Mouse (Mus musculus): Measurements from ENCODE around the gene Nmi. TPM values are rescaled to one million over a fixed set of nuclear protein-coding genes. Genes with fewer than 3 reads are reported as not detected.

Nmi gene
- total RNA-seq, 2 experiments from 2014 or later = 5.8 to 6.3 TPM

Other genes with a start within 250 kb of the Nmi start
- 1 to 10 TPM; 4.9 to 5.1 TPM for gene Rbm43, start 38.3 kb downstream of the Nmi start, total RNA-seq (2021)
- gene Tnfaip6, start 64.5 kb upstream of the Nmi start, total RNA-seq (2021) = 1 to 10 TPM; 1.2 to 1.3 TPM
- 10 to 100 TPM; 20.0 to 21.0 TPM for gene Rif1, start 99.3 kb upstream of the Nmi start, total RNA-seq (2021)